Mouse (Mus musculus) kidney, adult 2 months (tissue): ENCODE data around the gene C030005K15Rik.

Experiments used
- CTCF ChIP-seq: fragments of 200-500 bp; conservative IDR thresholded peaks from 2 replicates; pipeline ENCODE4 v1.5.1; 2011; ENCODE audit warnings: low read depth, mild to moderate bottlenecking, control low read depth, low read length, moderate library complexity, mixed read lengths; ENCODE audit not compliant: insufficient read depth, insufficient read length
- POLR2A ChIP-seq: fragments of 200-500 bp; IDR thresholded peaks from one replicate; pipeline ENCODE4 v1.6.1; 2011; ENCODE audit warnings: low read depth, low read length, control low read depth

GRCm38 (mm10) chr10:97692913-97693312, 33.6 kb downstream of the C030005K15Rik start, which contains the start of gene Ccer1:
- TF ChIP-seq CTCF (no peak), POLR2A (no peak)
